Mouse (Mus musculus): Measurements from ENCODE around the gene Fbxw15.

GRCm38 (mm10) chr9:109594866-109595265 lies 26.8 kb upstream of the Fbxw15 start:
- no peak for TF ChIP-seq POLR2A (IDR thresholded peaks at IDR 0.05; ENCODE audit: borderline replicate concordance, control insufficient read depth, low read depth, low read length)
- no peak for TF ChIP-seq CTCF (IDR thresholded peaks at IDR 0.05; ENCODE audit: control insufficient read depth, insufficient read depth, low read length)
